Mouse (Mus musculus) cerebellum, postnatal 10 days (tissue): ENCODE measurements around the gene Ctsa.
"Not testable (repeated sequence)": the region's sequence is repeated elsewhere in the genome, so short reads cannot be mapped to it uniquely, and the experiment has no call there.

Experiments used
- DNase-seq, 2 experiments: peaks; one replicate each; pipeline ENCODE4 v3.0.0; 2021; ENCODE audit warnings: mixed read lengths in 2 of 2

Gene Ctsa

DNA sequence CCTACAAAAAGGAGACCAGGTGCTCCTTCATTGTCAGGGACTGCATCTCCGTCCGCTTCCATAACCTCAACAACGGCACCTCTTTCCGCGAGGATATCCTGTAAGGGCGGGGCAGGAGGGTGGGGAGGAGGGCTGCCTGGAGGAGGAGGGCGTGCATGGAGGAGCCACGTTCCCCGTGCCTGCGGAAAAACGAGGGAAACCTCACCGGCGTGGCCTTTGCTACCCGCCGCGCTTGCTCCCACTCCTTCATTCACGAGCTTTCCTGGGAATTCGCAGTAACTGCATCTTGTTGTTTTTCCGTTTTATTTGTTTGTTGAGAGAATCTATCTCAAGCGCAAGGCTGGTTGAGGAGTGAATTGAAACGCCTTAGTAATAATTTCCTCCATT is 27.3 kb upstream of the Ctsa start:
- no peak for DNase-seq

DNA sequence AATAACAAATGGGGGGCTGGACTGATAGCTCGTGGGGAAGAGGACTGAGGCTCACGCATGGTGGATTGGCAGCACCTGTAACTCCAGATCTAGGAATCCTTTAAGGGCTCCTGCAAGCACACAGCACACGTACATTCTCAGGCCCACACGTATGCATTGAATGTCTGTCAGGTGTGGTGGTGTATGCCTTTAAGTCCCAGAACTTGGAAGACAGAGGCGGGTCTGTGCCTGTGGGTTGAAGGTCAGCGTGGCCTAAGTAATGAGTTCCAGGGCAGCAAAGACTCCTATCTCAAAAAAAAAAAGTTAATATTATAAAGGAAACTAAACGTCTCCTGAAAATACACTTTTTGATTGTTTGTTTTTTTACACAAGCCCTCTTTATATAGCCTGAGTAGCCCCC is 26.1 kb upstream of the Ctsa start:
- no peak for DNase-seq

DNA sequence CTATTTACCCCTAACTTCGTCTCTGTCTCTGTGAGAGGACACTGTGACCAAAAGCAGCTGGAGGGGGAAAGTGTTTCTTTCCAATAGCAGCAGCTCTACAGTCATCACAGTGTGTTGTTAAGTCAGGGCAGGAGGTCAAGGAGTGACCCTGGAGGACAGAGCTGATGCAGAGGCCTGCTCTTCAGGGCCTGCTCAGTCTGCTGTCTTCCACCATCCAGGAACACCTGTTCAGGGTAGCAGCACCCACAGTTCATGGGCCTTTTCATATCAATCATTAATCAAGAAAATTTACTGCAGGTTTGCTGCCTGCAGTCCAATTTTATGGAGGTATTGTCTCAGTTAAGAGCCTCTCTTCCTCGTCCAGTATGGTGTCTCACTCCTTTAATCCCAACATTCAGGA is 19.1 kb upstream of the Ctsa start:
- no peak for DNase-seq

DNA sequence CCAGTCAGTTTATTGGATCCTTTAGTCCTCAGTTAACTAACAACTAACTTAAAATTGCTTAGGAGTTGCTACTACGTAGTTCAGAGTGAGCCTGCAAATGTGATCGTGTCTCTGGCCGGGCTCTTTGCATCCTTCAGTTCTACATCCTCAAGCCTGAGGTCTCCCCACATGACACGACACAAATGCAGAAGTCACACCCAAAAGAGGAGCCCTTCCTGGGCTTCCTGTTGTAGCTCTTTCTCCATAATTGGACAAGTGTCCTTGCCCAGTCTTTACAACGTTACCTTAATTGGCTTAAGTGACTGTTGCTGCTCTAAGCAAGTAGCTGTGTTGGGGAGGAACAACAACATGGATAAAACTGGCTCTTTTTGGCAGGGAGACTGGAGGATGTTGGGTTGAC is 17.3 kb upstream of the Ctsa start:
- no peak for DNase-seq

DNA sequence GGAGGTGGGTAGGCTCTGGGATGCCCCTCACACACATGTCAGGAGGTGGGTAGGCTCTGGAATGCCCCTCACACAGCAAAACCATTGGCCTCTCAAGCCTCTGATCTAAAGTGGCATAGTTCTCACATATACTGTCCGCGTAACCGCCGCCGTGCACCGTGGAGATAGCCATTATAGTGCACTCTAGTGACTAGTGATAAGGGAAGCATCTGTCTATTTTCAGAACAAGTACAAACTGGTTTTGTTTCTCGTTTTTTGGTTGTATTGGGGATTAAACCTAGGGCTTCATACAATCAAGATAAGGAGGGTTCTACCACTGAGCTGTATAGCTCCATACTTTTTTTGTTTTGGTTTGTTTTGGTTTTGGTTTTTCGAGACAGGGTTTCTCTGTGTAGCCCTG is 16.9 kb upstream of the Ctsa start:
- DNase-seq, result no peak

DNA sequence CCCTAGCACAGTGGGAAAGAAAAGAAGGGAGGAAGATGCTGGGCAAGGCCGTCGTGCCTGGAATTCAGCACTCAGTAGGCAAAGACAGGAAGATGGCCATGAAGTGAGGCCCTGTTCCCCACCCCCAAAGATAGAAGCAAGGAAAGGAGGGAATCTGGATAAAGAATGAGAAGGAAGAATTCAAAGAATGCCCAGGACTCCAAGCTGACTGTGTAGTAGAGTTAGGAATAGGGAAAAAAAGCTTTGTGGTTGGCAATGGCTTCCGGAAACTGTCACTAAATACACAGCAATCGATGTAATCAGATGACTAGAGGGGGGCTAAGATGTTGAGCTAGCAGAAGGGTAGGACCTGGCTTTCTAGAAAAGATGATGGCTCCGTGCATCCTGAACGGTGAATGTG is 15.5 kb upstream of the Ctsa start:
- no peak for DNase-seq

DNA sequence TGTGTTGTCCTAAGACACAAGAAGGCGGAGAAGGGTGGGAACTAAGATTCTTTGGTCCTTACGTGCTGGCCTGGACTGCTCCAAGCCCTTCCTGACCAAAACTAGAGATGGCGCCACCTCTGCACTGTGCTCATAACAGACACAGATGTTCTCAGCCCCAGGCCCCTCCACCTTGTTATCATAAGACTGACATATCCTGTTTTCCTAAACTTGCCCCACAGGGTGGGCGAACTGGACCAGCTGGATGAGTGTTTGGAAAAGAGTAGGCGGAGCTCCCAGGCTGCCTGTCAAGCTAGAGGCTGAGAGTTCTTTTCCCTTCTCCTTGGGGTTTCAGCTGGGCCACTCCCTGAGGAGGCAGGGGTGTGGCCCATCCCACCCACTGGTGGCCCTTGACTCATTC is 15.0 kb upstream of the Ctsa start:
- DNase-seq, result no peak

DNA sequence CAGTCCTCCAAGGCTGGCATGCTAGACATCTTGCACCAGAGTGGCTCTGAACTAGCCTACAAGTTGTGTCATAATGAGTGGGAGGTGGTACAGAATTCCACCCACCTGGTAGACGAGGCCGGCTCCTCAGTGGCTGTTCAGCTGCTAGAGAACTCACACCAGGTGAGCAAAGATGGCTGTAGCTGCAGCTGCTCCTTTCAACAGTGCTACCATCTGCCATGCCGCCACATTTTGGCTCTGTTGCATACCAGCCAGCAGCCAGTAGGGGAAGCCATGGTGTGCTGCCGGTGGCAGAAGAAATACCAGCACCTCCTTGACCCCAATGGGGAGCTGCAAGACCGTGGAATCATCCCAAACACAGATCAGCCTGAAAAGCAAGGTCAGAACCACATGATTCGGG is 11.6 kb upstream of the Ctsa start:
- peak; percentile 56 to 57 for DNase-seq

DNA sequence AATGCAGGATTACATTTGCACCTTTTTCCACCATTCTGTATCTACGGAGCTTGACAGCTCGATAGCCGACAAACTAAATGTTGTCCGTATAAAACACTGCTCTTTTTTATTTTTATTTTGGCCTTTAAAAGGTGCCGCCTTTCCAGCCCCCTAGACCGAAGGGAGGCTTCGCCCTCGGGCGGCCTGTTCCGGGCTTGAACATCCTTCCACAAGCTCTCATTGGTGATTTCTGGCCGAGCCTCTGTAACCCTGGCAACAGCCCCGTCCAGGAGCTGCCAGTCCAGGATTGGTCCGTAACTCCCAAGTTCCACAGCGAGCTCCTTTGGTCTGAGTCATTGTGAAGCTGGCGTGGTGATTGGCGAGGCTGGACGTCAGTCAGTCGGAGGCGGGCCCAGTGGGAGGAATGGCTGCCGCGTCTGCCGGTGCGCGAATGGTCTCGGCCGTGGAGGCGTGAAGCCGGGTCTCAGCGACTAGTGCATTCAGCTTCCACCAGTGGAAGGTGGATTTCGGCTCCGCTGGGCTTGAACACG is 10.0 kb upstream of the Ctsa start, which contains the start of gene Zswim1:
Gene Zswim1, plus strand, starts transcription at position 51 of the 530 bp plus-strand sequence.
- peak; percentile 100 for DNase-seq

DNA sequence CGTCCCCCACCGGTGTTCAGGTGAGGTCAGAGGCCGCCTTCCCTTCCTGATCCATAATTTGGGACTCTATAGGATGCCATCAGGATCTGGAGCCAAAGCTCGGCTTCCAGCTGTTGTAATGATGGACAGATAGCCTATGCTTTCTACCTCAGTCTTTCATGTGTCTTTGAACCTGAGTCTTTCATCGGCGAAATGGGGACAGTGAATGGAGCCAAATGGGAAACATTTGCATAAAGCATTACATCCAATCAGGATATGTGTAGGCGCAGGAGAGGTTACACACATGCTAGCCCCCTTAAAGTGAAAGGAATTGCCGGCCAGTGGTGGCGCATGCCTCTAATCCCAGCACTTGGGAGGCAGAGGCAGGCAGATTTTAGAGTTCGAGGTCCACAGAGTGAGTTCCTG is 9.5 kb upstream of the Ctsa start:
- DNase-seq, result peak in 1 of 2 experiments; percentile 46

DNA sequence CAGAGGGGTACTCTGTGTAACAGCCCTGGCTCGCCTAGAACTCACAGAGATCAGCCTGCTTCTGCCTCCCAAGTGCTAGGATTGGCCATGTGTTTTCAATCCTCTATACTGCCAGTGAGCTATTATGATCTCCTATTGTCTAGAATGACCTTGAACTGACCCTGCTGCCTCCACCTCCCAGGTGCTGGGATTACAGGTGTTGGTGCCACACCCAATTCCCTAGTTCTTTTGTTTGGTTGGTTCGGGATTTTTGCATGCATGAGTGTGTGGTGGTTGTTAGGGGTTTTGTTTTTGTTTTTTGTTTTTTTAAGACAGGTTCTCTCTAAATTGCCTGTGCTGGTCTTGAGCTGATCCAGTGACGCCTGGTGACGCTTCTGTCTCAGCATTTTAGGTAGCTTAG is 8.7 kb upstream of the Ctsa start:
- DNase-seq, result no peak

DNA sequence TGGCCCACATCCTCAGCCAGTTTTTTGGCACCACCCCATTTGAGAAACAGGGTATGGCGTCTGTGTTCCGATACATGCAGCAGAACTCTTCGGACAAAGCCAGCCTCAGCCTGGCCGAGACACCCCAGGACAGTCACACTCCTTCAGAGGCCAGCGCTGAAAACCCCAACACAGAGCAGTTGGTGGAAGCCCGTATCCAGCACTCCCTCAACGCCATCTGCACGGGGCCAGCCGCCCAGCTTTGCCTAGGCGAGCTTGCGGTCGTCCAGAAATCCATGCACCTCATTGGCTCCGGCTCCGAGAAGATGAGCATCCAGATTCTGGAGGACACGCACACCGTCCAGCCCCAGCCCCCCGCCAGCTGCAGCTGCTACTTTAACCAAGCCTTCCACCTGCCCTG is 7.2 kb upstream of the Ctsa start:
- no peak for DNase-seq

DNA sequence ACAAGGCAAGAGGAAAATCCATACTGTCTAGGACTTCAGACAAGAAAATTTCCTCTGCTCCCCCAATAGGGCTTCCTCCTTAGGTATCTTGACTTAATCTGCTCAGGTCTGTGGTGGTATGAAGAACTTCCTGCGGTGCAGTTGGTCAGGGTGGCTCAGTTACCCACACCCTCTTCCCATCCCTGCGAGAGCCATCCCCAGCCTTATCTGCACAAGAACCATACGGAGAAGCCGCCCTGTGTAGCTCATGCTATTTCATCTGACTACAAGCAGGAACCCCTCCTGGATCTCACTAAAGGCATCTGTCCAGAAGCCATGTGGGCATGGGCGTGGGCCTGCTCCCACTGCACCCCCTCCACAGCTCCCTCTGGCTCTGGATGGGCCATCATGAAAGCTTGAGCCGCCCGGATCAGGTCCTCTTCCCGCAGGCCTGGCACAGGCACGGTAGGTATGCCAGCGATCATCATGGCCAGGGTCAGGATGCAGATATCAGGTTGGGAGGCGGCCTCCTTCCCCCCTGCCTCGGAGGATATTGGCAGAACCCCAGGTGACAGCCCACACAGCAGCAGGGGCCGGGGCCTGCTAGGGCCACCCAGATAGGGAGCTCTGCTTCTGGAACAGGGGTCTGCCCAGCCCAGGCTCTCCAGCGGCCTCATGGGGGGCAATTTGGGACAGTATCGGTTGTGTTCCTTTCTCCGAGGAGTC is 5.4 kb upstream of the Ctsa start:
- DNase-seq, result no peak

DNA sequence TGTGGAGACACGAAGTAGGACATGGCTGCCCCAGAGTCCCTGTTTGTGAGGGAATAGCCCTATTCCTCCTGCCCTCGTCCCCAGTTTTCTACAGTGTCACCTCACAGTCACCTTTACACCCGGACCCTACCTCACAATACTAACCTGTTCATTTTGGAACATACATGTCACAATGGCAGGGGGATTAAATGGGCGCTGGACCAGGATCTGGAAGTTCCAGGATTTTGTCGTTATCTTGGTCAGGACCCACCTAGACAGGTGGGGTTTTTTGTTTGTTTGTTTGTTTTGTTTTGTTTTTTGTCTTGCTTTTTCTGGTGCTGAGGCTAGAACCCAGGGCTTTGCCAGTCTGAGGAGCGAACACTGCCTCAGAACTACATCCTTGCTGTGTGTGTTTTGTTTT is 4.2 kb upstream of the Ctsa start, which contains the start of gene Spata25:
Gene Spata25, minus strand, starts transcription at position 101 of the 400 bp plus-strand sequence.
- no peak for DNase-seq

DNA sequence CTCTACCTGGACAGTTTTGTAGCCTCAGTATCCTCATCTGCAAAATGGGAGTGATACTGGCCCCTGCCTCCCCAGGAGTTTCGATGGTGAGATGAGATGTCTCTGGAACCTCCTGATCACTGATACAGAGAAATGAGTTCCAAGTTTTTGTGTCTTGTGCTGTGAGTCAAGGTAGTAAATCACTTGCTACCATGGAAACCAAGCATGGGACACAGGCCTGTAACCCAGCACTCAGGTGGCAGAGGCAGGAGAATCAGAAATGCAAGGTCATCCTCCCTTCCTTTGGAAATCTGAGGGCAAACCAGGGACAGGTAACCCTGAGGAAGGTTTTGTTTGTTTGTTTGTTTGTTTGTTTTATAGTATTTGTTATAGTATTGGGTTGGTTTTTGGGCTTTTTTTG is 3.6 kb upstream of the Ctsa start:
- DNase-seq, result no peak

DNA sequence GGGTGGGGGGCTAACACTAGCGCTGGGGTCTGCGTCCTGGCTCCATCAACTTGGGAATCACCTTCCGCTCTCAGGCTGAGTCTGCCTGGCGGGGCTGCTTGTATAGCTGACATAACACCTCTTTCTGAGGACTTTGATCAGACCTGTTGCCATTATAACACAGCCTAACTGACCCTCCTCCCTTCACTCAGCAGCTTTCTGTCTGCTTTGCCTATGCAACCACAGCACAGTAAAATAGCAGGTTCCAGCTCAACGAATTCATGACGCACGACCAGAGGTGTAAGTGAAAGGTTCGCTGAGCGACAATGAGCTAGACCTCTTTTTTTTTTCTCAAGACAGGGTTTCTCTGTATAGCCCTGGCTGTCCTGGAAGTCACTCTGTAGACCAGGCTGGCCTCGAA is 1.6 kb upstream of the Ctsa start:
- DNase-seq, result no peak

DNA sequence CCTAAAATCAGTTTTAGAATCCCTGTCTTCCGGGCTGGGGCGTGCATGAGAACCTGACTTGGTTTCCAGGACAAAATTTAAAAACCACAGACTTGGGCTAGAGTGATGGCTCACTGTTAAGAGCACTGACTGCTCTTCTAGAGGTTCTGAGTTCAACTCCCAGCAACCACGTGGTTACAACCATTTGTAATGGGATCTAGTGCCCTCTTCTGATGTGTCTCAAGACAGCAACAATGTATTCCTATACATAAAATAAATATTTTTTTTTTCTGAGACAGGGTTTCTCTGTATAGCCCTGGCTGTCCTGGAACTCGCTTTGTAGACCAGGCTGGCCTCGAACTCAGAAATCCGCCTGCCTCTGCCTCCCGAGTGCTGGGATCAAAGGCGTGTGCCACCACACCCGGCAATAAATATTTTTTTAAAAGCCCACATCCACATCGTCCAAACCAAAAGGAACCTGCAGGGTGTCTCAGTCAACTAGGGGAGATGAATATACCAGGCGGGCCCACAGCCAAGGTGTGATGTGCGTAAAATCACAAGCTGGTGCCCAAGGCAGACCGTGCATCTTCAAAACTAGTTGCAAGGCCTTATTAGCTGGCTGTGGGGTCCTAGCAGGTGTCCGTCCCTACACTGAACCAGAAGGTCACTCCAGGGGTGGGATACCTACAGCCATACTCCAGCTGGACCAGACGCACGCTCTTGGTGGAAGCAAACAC is 483 bp upstream of the Ctsa start:
- DNase-seq, result peak; percentile 76

DNA sequence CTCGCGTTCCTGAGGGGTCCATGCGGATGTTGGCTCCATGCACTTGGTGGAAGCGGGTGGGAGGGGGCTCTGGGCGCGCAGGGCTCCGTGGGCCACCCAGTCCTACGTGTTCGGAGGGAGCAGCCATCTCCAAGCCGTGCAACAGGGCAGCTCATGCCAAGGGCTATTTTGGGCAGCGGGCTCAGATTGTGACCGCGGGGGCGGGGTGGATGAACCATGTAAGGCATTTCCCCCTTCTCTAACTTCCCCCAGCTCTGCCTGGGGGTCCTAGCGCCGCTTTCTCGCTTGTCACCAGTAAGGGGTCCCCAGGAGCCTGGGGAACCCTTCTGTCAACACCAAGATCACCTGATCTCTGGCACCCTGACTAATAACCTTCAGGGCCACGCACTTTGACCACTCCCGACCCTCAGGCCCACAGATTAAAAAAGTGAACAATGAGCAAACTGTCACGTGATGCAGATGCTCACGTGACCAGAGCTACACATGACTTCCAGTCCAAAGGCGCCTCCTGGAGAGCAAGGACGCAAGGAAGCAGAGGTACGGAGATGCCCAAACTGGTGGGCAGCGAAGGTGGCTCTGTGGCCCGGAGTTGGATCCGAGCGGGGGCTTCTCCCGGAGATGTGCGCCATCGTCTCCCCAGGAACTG is 764 bp downstream of the Ctsa start, which contains the start of gene Neurl2:
Gene Neurl2, minus strand, starts transcription at position 143 of the 646 bp plus-strand sequence.
- DNase-seq, result peak; percentile 93 to 95

DNA sequence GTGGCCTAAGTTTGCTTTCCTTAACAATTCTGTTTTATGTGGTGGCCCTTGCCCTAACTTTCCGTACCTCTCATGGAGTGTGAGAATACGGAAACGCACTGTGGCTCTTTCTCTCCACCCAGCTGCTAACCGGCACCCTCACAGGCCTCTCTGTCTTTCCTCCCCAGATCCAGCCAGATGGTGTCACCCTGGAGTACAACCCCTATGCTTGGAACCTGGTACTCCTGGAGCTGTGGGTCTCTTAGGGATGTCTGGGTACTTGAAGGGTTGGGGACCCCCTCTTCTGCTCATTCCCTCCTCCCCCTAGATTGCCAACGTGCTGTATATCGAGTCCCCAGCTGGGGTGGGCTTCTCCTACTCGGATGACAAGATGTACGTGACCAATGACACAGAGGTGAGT is 1.9 kb downstream of the Ctsa start:
- no peak for DNase-seq

DNA sequence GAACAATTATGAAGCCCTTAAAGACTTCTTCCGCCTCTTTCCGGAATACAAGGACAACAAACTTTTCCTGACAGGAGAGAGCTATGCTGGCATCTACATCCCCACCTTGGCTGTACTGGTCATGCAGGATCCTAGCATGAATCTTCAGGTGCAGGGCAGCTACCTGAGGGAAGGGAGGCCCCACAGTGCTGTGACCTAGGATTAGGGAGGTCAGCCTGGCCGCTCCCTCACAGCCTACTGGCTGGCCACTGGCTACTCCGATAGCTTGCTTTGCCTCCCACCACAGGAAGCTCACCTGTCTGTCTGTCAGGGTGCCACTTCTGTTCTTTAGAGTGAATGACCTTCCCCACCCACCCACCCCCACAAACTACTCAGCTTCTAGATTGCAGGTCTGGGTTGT is 2.5 kb downstream of the Ctsa start:
- DNase-seq, result no peak

DNA sequence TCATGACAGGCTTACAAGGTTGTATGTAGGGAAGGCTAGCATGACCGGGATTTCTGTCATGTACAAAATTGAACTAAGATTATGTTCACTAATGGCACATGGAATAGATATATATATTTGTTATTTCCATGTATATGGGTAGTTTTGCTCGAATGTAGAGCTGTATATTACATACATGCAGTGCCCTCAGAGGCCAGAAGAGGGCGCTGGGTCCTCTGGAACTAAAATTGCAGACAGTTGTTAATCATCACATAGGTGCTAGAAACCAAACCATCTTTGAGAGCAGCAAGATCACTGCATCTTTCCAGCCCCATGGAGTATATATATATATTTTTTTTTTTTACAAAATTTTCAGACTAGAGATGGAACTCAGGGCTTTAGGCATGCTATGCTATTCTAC is 13.1 kb downstream of the Ctsa start:
- no peak for DNase-seq

DNA sequence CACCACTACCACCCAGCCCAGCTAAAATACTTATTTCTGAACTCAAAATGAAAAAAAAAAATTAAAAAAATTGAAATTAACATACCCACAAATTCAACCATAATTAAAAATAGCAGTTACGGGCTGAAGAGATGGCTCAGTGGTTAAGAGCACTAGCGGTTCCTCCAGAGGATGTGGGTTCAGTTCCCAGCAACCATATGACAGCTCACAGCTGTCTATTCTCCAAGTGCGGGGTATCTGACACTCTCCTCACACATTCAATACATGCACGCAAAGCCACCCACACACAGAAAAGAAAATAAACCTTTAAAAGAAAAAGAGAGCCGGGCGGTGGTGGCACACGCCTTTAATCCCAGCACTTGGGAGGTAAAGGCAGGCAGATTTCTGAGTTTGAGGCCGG is 17.4 kb downstream of the Ctsa start:
- DNase-seq, result no peak

DNA sequence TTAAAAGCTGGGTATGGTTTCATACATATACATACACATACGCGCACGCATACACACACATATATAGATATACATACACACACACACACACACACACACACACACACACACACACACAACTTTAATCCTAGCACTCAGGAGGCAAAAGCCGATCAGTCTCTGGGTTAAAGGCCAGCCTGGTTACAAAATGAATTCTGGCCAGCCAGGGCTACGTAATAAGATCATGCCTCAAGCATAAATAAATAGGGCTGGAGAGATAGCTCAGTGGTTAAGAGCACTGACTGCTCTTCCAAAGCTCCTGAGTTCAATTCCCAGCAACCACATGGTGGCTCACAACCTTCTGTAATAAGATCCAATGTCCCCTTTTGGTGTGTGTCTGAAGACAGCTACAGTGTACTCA is 22.9 kb downstream of the Ctsa start:
- DNase-seq, result not testable (repeated sequence)
